Mouse (Mus musculus): ENCODE data around the gene Dach2. TPM values are rescaled to one million over a fixed set of nuclear protein-coding genes. Genes with fewer than 3 reads are reported as not detected.

Gene Dach2
- polyA plus RNA-seq, 1 experiment: 0.04 TPM

GRCm38 (mm10) chrX:113724124-113724523 is 426.8 kb downstream of the Dach2 start:
- H3K27ac ChIP-seq (ENCODE audit: insufficient read depth, low read depth, low read length): no peak overlapping the region
- H3K4me1 ChIP-seq (ENCODE audit: control insufficient read depth, insufficient read depth, insufficient read length, low read length): no peaks in the 10 kb centered on the region
- TF ChIP-seq POLR2A (IDR thresholded peaks at IDR 0.05; ENCODE audit: low read depth, low read length) (no peak), CTCF (IDR thresholded peaks at IDR 0.05; ENCODE audit: extremely low read depth, insufficient read length, insufficient replicate concordance, low read depth, low read length) (no peak)

GRCm38 (mm10) chrX:113747122-113747521 is 449.8 kb downstream of the Dach2 start:
- H3K27me3 ChIP-seq (ENCODE audit: control insufficient read depth, insufficient read depth, low read length): no peaks in the 10 kb centered on the region
- no peaks in the 10 kb centered on the region for H3K36me3 ChIP-seq (ENCODE audit: control insufficient read depth, insufficient read depth, low read length)
- no peak overlapping the region for H3K4me3 ChIP-seq (ENCODE audit: low read depth, low read length)
- TF ChIP-seq CTCF (IDR thresholded peaks at IDR 0.05; ENCODE audit: extremely low read depth, insufficient read length, insufficient replicate concordance, low read depth, low read length): no peak
- TF ChIP-seq POLR2A (IDR thresholded peaks at IDR 0.05; ENCODE audit: low read depth, low read length): no peak
- no peaks in the 10 kb centered on the region for H3K4me1 ChIP-seq (ENCODE audit: control insufficient read depth, insufficient read depth, insufficient read length, low read length)
- H3K27ac ChIP-seq (ENCODE audit: insufficient read depth, low read depth, low read length): no peak overlapping the region

More at GRCm38 (mm10) chrX:113724124-113724523, 426.8 kb downstream of the Dach2 start:
- Histone ChIP-seq H3K4me3 (ENCODE audit: low read depth, low read length) (no peak overlapping the region), H3K36me3 (ENCODE audit: control insufficient read depth, insufficient read depth, low read length) (no peaks in the 10 kb centered on the region), H3K27me3 (ENCODE audit: control insufficient read depth, insufficient read depth, low read length) (no peaks in the 10 kb centered on the region)

- Histone ChIP-seq H3K27ac (ENCODE audit: insufficient read depth, low read depth, low read length) (no peak overlapping the region), H3K4me1 (ENCODE audit: control insufficient read depth, insufficient read depth, insufficient read length, low read length) (no peaks in the 10 kb centered on the region), H3K4me3 (ENCODE audit: low read depth, low read length) (no peak overlapping the region), H3K36me3 (ENCODE audit: control insufficient read depth, insufficient read depth, low read length) (no peaks in the 10 kb centered on the region), H3K27me3 (ENCODE audit: control insufficient read depth, insufficient read depth, low read length) (no peaks in the 10 kb centered on the region)
- TF ChIP-seq POLR2A (IDR thresholded peaks at IDR 0.05; ENCODE audit: low read depth, low read length): no peak
- no peak for TF ChIP-seq CTCF (IDR thresholded peaks at IDR 0.05; ENCODE audit: extremely low read depth, insufficient read length, insufficient replicate concordance, low read depth, low read length)
- WGBS: 43% methylated on average over 1 of the region's 1 CpGs
These were observed 495.0 kb downstream of the Dach2 start for GRCm38 (mm10) chrX:113792264-113792663.

- no peak overlapping the region for H3K27ac ChIP-seq (ENCODE audit: insufficient read depth, low read depth, low read length)
- TF ChIP-seq CTCF (IDR thresholded peaks at IDR 0.05; ENCODE audit: extremely low read depth, insufficient read length, insufficient replicate concordance, low read depth, low read length) (no peak), POLR2A (IDR thresholded peaks at IDR 0.05; ENCODE audit: low read depth, low read length) (no peak)
These were observed 513.1 kb downstream of the Dach2 start for GRCm38 (mm10) chrX:113810369-113810768.

GRCm38 (mm10) chrX:113826810-113827209 is 529.5 kb downstream of the Dach2 start:
- no peak for TF ChIP-seq POLR2A (IDR thresholded peaks at IDR 0.05; ENCODE audit: low read depth, low read length)
- no peak for TF ChIP-seq CTCF (IDR thresholded peaks at IDR 0.05; ENCODE audit: extremely low read depth, insufficient read length, insufficient replicate concordance, low read depth, low read length)
- Histone ChIP-seq H3K27ac (ENCODE audit: insufficient read depth, low read depth, low read length) (no peak overlapping the region), H3K36me3 (ENCODE audit: control insufficient read depth, insufficient read depth, low read length) (no peaks in the 10 kb centered on the region), H3K4me3 (ENCODE audit: low read depth, low read length) (no peak overlapping the region), H3K27me3 (ENCODE audit: control insufficient read depth, insufficient read depth, low read length) (no peaks in the 10 kb centered on the region), H3K4me1 (ENCODE audit: control insufficient read depth, insufficient read depth, insufficient read length, low read length) (no peaks in the 10 kb centered on the region)
- WGBS: 47% methylated on average over 1 of the region's 1 CpGs

More at GRCm38 (mm10) chrX:113810369-113810768, 513.1 kb downstream of the Dach2 start:
- Histone ChIP-seq H3K4me1 (ENCODE audit: control insufficient read depth, insufficient read depth, insufficient read length, low read length) (no peaks in the 10 kb centered on the region), H3K27me3 (ENCODE audit: control insufficient read depth, insufficient read depth, low read length) (no peaks in the 10 kb centered on the region), H3K36me3 (ENCODE audit: control insufficient read depth, insufficient read depth, low read length) (no peaks in the 10 kb centered on the region), H3K4me3 (ENCODE audit: low read depth, low read length) (no peak overlapping the region)

- Histone ChIP-seq H3K27ac (ENCODE audit: insufficient read depth, low read depth, low read length) (no peak overlapping the region), H3K36me3 (ENCODE audit: control insufficient read depth, insufficient read depth, low read length) (no peaks in the 10 kb centered on the region), H3K27me3 (ENCODE audit: control insufficient read depth, insufficient read depth, low read length) (no peaks in the 10 kb centered on the region), H3K4me1 (ENCODE audit: control insufficient read depth, insufficient read depth, insufficient read length, low read length) (no peaks in the 10 kb centered on the region), H3K4me3 (ENCODE audit: low read depth, low read length) (no peak overlapping the region)
- WGBS: 82% methylated on average over 1 of the region's 1 CpGs
- TF ChIP-seq CTCF (IDR thresholded peaks at IDR 0.05; ENCODE audit: extremely low read depth, insufficient read length, insufficient replicate concordance, low read depth, low read length) (no peak), POLR2A (IDR thresholded peaks at IDR 0.05; ENCODE audit: low read depth, low read length) (no peak)
These were observed 535.8 kb downstream of the Dach2 start for GRCm38 (mm10) chrX:113833062-113833461.

GRCm38 (mm10) chrX:113867835-113868495 is 570.7 kb downstream of the Dach2 start:
- Histone ChIP-seq H3K27me3 (ENCODE audit: control insufficient read depth, insufficient read depth, low read length) (no peaks in the 10 kb centered on the region), H3K4me3 (ENCODE audit: low read depth, low read length) (no peak overlapping the region), H3K36me3 (ENCODE audit: control insufficient read depth, insufficient read depth, low read length) (no peaks in the 10 kb centered on the region), H3K27ac (ENCODE audit: insufficient read depth, low read depth, low read length) (no peak overlapping the region), H3K4me1 (ENCODE audit: control insufficient read depth, insufficient read depth, insufficient read length, low read length) (no peaks in the 10 kb centered on the region)
- WGBS: 39% methylated on average over 2 of the region's 2 CpGs
- no peak for TF ChIP-seq CTCF (IDR thresholded peaks at IDR 0.05; ENCODE audit: extremely low read depth, insufficient read length, insufficient replicate concordance, low read depth, low read length)
- no peak for TF ChIP-seq POLR2A (IDR thresholded peaks at IDR 0.05; ENCODE audit: low read depth, low read length)

Other genes with a start within 250 kb of the Dach2 start
- gene Chm, start 112.0 kb upstream of the Dach2 start, polyA plus RNA-seq (2012; rRNA removed): 0.25 and 0.43 TPM in 2 replicates